Comparison of ENCODE assay signal across 10 mouse cellular contexts in genomic region chr2:16452080-16452479, GRCm38 (mm10).
DNase-seq lines count a peak whose midpoint lies in the region; ATAC-seq and TF ChIP-seq lines count a peak whose summit lies in the region.
"Had no signal": no experiment of that assay in that cellular context is flagged by ENCODE, and none has a peak within 500 bp of the region (broad histone marks: within the 10 kb centered on the region; RNA-seq: fewer than 3 reads in every experiment).

No protein-coding gene starts in this region.

- H3K27ac ChIP-seq in heart, adult 2 months, result no peak overlapping the region; the same call in 1 of the 2 replicates
- H3K27ac ChIP-seq in lung, postnatal 0 days (ENCODE audit: low read length), result no peak overlapping the region
- H3K27ac ChIP-seq in stomach, postnatal 0 days (replicated peaks), result no peak overlapping the region
- H3K27ac ChIP-seq in intestine, embryonic 15.5 days, result no peak overlapping the region
- H3K27ac ChIP-seq in forebrain, embryonic 14.5 days (ENCODE audit: low read depth, low read length), result no peak overlapping the region
- H3K27ac ChIP-seq: embryonic facial prominence, embryonic 13.5 days had no signal

- no peaks in the 10 kb centered on the region for H3K36me3 ChIP-seq in heart, adult 2 months (ENCODE audit: control insufficient read depth, insufficient read depth, low read length)
- H3K36me3 ChIP-seq in lung, postnatal 0 days (ENCODE audit: insufficient read depth, low read length), result no peaks in the 10 kb centered on the region
- H3K36me3 ChIP-seq in stomach, postnatal 0 days (ENCODE audit: control insufficient read depth, insufficient read depth, low read length), result no peaks in the 10 kb centered on the region
- H3K36me3 ChIP-seq in intestine, embryonic 15.5 days, result no peaks in the 10 kb centered on the region
- no peaks in the 10 kb centered on the region for H3K36me3 ChIP-seq in forebrain, embryonic 14.5 days (ENCODE audit: control insufficient read depth, insufficient read depth, low read length)
- H3K36me3 ChIP-seq: embryonic facial prominence, embryonic 13.5 days had no signal

- H3K4me1 ChIP-seq in heart, adult 2 months (ENCODE audit: control insufficient read depth, insufficient read depth, low read length), result peaks cover 3% of the 10 kb centered on the region; the same call in 1 of the 2 replicates
- H3K4me1 ChIP-seq in lung, postnatal 0 days (ENCODE audit: insufficient read depth, low read depth, low read length), result no peaks in the 10 kb centered on the region
- no peaks in the 10 kb centered on the region for H3K4me1 ChIP-seq in stomach, postnatal 0 days (replicated peaks; ENCODE audit: control insufficient read depth, insufficient read depth)
- H3K4me1 ChIP-seq in intestine, embryonic 15.5 days (replicated peaks), result peaks cover 4% of the 10 kb centered on the region; the same call in 1 of the 2 replicates
- no peaks in the 10 kb centered on the region for H3K4me1 ChIP-seq in forebrain, embryonic 14.5 days (ENCODE audit: control insufficient read depth, insufficient read depth, low read length)

- no peak overlapping the region for H3K9ac ChIP-seq in heart, adult 2 months (ENCODE audit: low read depth, low read length)
- H3K9ac ChIP-seq in lung, postnatal 0 days (replicated peaks; ENCODE audit: low read depth), result no peak overlapping the region
- H3K9ac ChIP-seq in stomach, postnatal 0 days (ENCODE audit: low read length), result no peak overlapping the region
- no peak overlapping the region for H3K9ac ChIP-seq in intestine, embryonic 15.5 days
- no peak overlapping the region for H3K9ac ChIP-seq in forebrain, embryonic 14.5 days (ENCODE audit: low read length)
- H3K9ac ChIP-seq: embryonic facial prominence, embryonic 13.5 days had no signal

- H3K79me2 ChIP-seq in heart, adult 2 months (replicated peaks; ENCODE audit: control insufficient read depth, insufficient read depth, low read length), result no peaks in the 10 kb centered on the region

- 95% methylated on average over 3 of the region's 3 CpGs for WGBS in heart, adult 2 months
- WGBS in lung, postnatal 0 days, result 94% methylated on average over 3 of the region's 3 CpGs
- 97% methylated on average over 3 of the region's 3 CpGs for WGBS in stomach, postnatal 0 days
- 95% methylated on average over 3 of the region's 3 CpGs for WGBS in intestine, embryonic 15.5 days
- over 99% methylated on average over 3 of the region's 3 CpGs for WGBS in forebrain, embryonic 14.5 days

- ATAC-seq in lung, postnatal 0 days, result no peak
- ATAC-seq in stomach, postnatal 0 days (ENCODE audit: low FRiP score, low TSS enrichment), result no peak
- ATAC-seq in intestine, embryonic 15.5 days, result no peak
- no peak for ATAC-seq in forebrain, embryonic 14.5 days

- H3K4me3 ChIP-seq in heart, adult 2 months, result no peak overlapping the region
- H3K4me3 ChIP-seq in lung, postnatal 0 days (ENCODE audit: low read depth, low read length), result no peak overlapping the region
- H3K4me3 ChIP-seq in stomach, postnatal 0 days (ENCODE audit: low read depth, low read length), result no peak overlapping the region
- H3K4me3 ChIP-seq in intestine, embryonic 15.5 days (replicated peaks), result no peak overlapping the region
- no peak overlapping the region for H3K4me3 ChIP-seq in forebrain, embryonic 14.5 days (ENCODE audit: low read depth, low read length)
- H3K4me3 ChIP-seq: embryonic facial prominence, embryonic 13.5 days had no signal

- no peak for TF ChIP-seq POLR2A in heart, adult 2 months (IDR thresholded peaks at IDR 0.05; ENCODE audit: insufficient read depth, low read depth, low read length)

- no peak overlapping the region for H3K4me2 ChIP-seq in lung, postnatal 0 days (replicated peaks; ENCODE audit: low read depth, low read length)
- no peak overlapping the region for H3K4me2 ChIP-seq in stomach, postnatal 0 days (replicated peaks; ENCODE audit: low read depth)
- no peak overlapping the region for H3K4me2 ChIP-seq in intestine, embryonic 15.5 days (replicated peaks)
- H3K4me2 ChIP-seq in forebrain, embryonic 14.5 days (ENCODE audit: low read length), result no peak overlapping the region
- H3K4me2 ChIP-seq: embryonic facial prominence, embryonic 13.5 days had no signal

- TF ChIP-seq EP300 in heart, adult 2 months (IDR thresholded peaks at IDR 0.05; ENCODE audit: insufficient read depth, low read depth, low read length), result no peak
- TF ChIP-seq EP300 in lung, postnatal 0 days (IDR thresholded peaks at IDR 0.05), result no peak
- no peak for TF ChIP-seq EP300 in stomach, postnatal 0 days (optimal IDR thresholded peaks at IDR 0.05)

- DNase-seq in heart, adult 2 months, result no peak
- no peak for DNase-seq in heart, postnatal 25 days (ENCODE audit: low spot score)
- no peak for DNase-seq in lung, postnatal 0 days (ENCODE audit: low spot score)
- DNase-seq in lung, postnatal 10 days, result no peak
- peak; percentile 41 for DNase-seq in ZHBTc4 (ENCODE audit: low read depth, low spot score)
- DNase-seq in stomach, postnatal 0 days (ENCODE audit: low spot score), result no peak
- no peak for DNase-seq in forebrain, embryonic 14.5 days (ENCODE audit: low spot score)
- DNase-seq: cerebellum, adult 11 months had no signal

- TF ChIP-seq CTCF in heart, adult 2 months (IDR thresholded peaks at IDR 0.05), result peak; percentile 64
- TF ChIP-seq CTCF in lung, postnatal 0 days (IDR thresholded peaks at IDR 0.05), result peak; percentile 57
- peak; percentile 62 for TF ChIP-seq CTCF in stomach, postnatal 0 days (IDR thresholded peaks at IDR 0.05; ENCODE audit: low read depth)

- intact Hi-C loops in heart, adult 2 months (cut with DNase I), result loop anchor here (10.0 kb wide), 1 partner anchor 463 kb away; no protein-coding TSS in a partner anchor
- intact Hi-C loops in heart, postnatal 25 days (cut with DNase I), result no loop called here

- no peaks in the 10 kb centered on the region for H3K27me3 ChIP-seq in heart, adult 2 months (ENCODE audit: control insufficient read depth, insufficient read depth, low read length)
- no peaks in the 10 kb centered on the region for H3K27me3 ChIP-seq in lung, postnatal 0 days (replicated peaks; ENCODE audit: insufficient read depth, low read length)
- no peaks in the 10 kb centered on the region for H3K27me3 ChIP-seq in stomach, postnatal 0 days (ENCODE audit: control insufficient read depth, insufficient read depth, low read length)
- H3K27me3 ChIP-seq in intestine, embryonic 15.5 days (replicated peaks), result no peaks in the 10 kb centered on the region
- H3K27me3 ChIP-seq in forebrain, embryonic 14.5 days (replicated peaks; ENCODE audit: control insufficient read depth, insufficient read depth, low read length), result no peaks in the 10 kb centered on the region
- H3K27me3 ChIP-seq: embryonic facial prominence, embryonic 13.5 days had no signal

- H3K9me3 ChIP-seq in lung, postnatal 0 days (ENCODE audit: low read length), result no peaks in the 10 kb centered on the region
- no peaks in the 10 kb centered on the region for H3K9me3 ChIP-seq in stomach, postnatal 0 days (ENCODE audit: control insufficient read depth, low read length)
- H3K9me3 ChIP-seq in intestine, embryonic 15.5 days, result no peaks in the 10 kb centered on the region
- H3K9me3 ChIP-seq in forebrain, embryonic 14.5 days (replicated peaks; ENCODE audit: control insufficient read depth, low read length), result no peaks in the 10 kb centered on the region
- H3K9me3 ChIP-seq: embryonic facial prominence, embryonic 13.5 days had no signal
